Mouse (Mus musculus): ENCODE results near the gene Eomes.

The Eomes gene

GRCm38 (mm10) chr9:118477961-118478360 is at the start of gene Eomes:
TSS of gene Eomes (plus strand) at chr9:118478212.
- DNase-seq: no peak

GRCm38 (mm10) chr9:118444809-118445208 is 33.2 kb upstream of the Eomes start:
- no peak for DNase-seq

- no peak for DNase-seq
Observed at GRCm38 (mm10) chr9:118449336-118449735, 28.7 kb upstream of the Eomes start.

GRCm38 (mm10) chr9:118453427-118453826 is 24.6 kb upstream of the Eomes start:
- DNase-seq: no peak

- DNase-seq: no peak
Observed at GRCm38 (mm10) chr9:118455188-118455845, 22.7 kb upstream of the Eomes start.

- no peak for DNase-seq
Observed at GRCm38 (mm10) chr9:118456405-118456804, 21.6 kb upstream of the Eomes start.

GRCm38 (mm10) chr9:118458039-118458438 is 20.0 kb upstream of the Eomes start:
- no peak for DNase-seq

GRCm38 (mm10) chr9:118464031-118464430 is 14.0 kb upstream of the Eomes start:
- no peak for DNase-seq

GRCm38 (mm10) chr9:118468301-118468700 is 9.7 kb upstream of the Eomes start:
- no peak for DNase-seq

GRCm38 (mm10) chr9:118469272-118469671 is 8.7 kb upstream of the Eomes start:
- no peak for DNase-seq

- DNase-seq: no peak
Observed at GRCm38 (mm10) chr9:118471296-118471695, 6.7 kb upstream of the Eomes start.

GRCm38 (mm10) chr9:118476211-118476765 is 1.7 kb upstream of the Eomes start:
- DNase-seq: no peak

- DNase-seq: no peak
Observed at GRCm38 (mm10) chr9:118476766-118477271, 1.2 kb upstream of the Eomes start.

GRCm38 (mm10) chr9:118477281-118477931 is 606 bp upstream of the Eomes start:
- no peak for DNase-seq

- DNase-seq: peak; percentile 38 to 66
Observed at GRCm38 (mm10) chr9:118478458-118478838, 436 bp downstream of the Eomes start.

- peak in 1 of 2 experiments; percentile 23 for DNase-seq
Observed at GRCm38 (mm10) chr9:118478839-118479507, 961 bp downstream of the Eomes start.

- no peak for DNase-seq
Observed at GRCm38 (mm10) chr9:118479508-118480291, 1.7 kb downstream of the Eomes start.

GRCm38 (mm10) chr9:118480292-118480690 is 2.3 kb downstream of the Eomes start:
- no peak for DNase-seq

- no peak for DNase-seq
Observed at GRCm38 (mm10) chr9:118482210-118482609, 4.2 kb downstream of the Eomes start.

GRCm38 (mm10) chr9:118486361-118487095 is 8.5 kb downstream of the Eomes start:
- DNase-seq: no peak

- no peak for DNase-seq
Observed at GRCm38 (mm10) chr9:118487096-118487395, 9.0 kb downstream of the Eomes start.

GRCm38 (mm10) chr9:118487636-118488035 is 9.6 kb downstream of the Eomes start:
- no peak for DNase-seq
